Mouse (Mus musculus) kidney, postnatal 10 days (tissue): Measurements from ENCODE around the gene Cdc6.
"Not testable (repeated sequence)": the region's sequence is repeated elsewhere in the genome, so short reads cannot be mapped to it uniquely, and the experiment has no call there.

Experiments
- DNase-seq: peaks from one replicate; pipeline ENCODE4 v3.0.0; 2021; ENCODE audit warnings: mixed read lengths

Cdc6 gene

GRCm38 (mm10) chr11:98910415-98910814 is 2.8 kb downstream of the Cdc6 start:
- DNase-seq: no peak

- no peak for DNase-seq
These were observed 3.9 kb downstream of the Cdc6 start for GRCm38 (mm10) chr11:98911498-98911897.

DNA sequence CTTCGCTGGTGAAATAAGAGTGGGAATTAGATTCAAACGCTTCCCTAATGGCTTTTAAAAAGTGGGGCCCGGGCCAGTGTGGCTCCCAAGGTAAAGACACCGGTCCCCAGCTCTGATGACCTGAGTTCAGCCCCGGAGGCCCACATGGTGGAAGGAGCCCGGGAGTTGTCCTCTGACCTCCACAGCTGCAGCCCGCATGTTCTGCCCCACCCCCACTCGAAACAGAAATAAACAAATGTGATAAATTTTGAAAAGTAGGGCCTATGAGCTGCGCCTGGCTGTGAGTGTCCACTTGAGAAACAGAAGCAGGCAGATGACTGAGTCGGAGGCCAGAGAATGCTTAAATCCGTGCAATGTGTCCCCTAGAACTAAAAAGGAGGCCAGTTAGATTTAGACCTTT is 6.6 kb downstream of the Cdc6 start:
- DNase-seq: peak; percentile 59

DNA sequence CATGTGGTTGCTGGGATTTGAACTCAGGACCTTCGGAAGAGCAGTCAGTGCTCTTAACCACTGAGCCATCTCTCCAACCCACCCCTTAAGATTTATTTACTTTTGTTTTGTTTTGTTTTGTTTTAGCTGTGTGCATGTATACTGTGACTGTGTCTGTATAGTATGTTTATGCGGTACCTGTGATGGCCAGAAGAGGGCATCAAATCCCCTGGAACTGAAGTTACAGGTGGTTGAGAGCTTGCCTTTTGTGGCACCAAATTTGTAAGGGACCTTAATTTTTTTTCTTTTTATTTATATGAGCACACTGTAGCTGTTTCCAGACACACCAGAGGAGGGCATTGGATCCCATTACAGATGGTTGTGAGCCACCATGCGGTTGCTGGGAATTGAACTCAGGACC is 8.8 kb downstream of the Cdc6 start:
- not testable (repeated sequence) for DNase-seq

DNA sequence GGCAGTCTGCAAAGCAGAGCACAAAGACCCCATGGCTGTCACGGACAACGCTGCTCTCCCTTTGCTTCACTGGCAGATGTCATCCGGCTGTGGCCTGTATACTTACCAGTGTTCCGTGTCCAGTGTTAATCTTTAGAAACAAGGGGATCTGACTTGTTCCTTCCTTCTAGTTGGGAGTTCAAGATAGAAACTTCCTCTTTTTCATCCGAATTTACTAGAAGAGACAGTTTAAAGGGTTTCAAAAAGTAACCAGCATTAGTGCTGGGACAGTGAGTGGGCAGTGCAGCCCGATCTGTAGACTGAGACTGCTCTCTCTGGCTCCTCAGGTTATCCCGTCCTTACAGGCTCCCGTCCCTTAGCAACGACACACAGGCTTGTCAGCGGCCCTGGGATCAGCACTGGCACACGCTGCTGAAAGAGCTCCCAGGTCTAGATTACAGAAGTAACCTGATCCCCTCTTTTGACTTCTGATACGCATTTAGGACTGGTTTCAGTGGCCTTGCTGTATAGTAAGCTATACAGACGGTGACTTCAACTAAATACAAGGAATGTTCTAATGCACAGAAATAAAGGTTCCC is 9.9 kb downstream of the Cdc6 start:
- DNase-seq: no peak

DNA sequence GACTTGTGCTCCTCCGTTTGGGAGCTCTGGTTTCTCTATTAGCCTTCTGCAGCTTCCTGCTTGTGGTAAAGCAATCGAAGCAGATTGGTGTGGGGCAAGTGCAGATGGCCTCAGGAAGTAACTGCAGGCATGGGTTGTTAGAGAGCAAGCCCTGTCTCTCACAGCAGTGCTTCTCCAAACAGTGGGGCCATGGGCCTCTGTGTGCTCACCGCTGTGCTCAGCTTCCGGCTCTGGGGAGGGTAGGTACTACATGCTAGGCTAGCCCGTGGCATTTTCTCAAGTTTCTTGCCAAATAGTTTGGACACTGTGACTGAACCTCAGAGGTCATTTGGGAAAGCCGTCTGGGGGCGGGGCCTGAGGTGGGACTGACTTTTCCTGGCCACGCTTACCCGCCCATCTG is 10.6 kb downstream of the Cdc6 start:
- DNase-seq: no peak

DNA sequence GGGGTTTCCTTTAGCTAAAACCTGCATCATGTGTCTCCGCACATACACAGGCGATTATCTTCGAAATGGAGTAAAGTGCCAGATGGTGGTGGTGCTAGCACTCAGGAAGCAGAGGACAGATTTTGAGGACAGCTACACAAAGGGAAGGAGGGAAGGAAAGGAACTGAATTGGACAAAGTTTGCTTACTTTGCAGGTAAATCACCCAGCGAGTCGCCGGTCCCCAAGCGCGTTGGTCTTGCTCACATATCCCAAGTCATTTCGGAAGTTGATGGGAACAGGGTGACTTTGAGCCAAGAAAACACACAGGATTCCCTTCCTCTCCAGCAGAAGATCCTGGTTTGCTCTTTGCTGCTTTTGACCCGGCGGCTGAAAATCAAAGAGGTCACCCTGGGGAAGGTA is 11.4 kb downstream of the Cdc6 start:
- DNase-seq: no peak

GRCm38 (mm10) chr11:98921813-98922212 is 14.2 kb downstream of the Cdc6 start:
- DNase-seq: peak; percentile 87

DNA sequence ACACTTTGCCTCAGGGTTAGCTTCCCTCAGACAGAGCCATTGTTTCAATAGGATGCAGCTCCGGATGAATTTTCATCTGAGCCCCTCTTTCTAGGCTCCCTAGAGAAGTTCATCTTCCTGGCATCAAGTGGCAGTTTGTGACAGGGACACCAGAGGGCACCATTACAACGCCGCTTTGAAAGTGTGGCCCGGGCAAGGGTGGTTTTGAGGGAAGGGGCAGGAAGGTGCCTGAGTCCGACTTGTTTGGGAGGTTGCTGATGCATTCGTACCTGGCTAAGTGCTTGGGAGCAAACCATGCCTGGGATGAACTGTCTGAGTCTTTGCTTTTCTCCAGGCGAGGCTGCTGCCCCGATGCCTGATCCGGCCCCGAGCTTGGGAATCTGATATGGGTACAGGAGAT is 14.7 kb downstream of the Cdc6 start:
- DNase-seq: peak; percentile 84

DNA sequence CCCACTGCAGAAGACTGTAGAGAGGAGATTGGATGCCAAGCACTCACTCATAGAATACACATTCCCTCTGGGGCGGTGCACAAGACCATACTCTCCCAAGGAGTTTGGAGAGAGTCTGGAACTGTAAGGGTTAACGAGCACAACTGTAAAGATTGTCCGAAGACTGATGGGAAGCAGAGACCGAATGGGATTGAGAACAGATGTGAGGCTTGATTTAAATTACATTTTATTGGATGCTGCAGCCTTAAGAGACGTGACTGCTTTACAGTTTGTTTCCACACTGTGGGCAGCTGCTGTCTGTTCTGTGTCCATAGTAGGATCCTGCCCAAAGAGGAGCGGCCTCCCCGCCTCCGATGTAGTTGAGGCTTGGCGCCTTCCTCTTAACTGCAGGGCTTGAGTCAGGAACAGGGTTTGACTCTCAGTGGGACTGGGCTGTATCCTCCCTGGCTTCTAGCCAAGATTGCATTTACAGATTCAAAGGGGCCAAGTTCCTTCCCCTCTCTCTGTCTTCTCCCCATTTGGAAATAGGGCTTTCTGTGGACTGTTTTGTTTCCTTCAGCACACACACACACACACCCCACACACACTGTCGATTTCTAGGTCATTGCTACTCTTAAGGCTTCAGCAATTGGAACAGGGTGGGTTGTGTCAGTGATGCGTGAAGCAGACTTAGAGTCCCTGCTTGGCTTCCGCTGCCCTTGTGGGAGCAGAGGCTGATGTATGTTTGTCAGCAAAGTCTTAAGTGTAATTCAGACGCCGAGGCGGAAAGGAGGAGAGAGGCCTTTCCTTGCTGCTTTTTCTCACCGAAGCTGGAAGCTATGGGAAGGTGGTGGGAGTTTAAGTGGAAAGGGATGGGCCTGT is 15.5 kb downstream of the Cdc6 start:
- peak; percentile 70 for DNase-seq

GRCm38 (mm10) chr11:98924633-98925175 is 17.1 kb downstream of the Cdc6 start:
- no peak for DNase-seq

GRCm38 (mm10) chr11:98925265-98925721 is 17.7 kb downstream of the Cdc6 start:
- DNase-seq: peak; percentile 86

DNA sequence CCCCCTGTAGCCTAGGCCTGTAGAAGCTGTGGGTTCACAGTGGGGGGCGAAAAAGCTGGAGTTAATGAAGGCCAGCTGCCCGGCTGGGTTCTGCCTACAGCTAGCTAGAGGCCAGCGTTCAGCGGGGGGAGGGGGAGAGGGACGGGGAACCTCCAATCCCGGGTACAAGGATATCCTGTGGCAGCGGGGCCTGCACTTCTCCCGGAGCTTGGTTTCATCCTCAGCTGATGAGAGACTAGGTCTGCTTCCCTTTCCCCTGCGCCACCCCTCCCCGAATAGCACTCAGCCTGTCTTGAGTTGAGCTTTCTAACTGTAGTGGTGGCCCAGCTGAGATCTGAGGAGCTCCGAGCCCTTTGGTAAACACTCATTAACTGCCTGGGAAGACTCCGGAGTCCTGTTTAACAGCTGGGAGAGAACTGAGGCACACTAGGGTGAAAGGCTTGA is 18.3 kb downstream of the Cdc6 start:
- DNase-seq: peak; percentile 85

DNA sequence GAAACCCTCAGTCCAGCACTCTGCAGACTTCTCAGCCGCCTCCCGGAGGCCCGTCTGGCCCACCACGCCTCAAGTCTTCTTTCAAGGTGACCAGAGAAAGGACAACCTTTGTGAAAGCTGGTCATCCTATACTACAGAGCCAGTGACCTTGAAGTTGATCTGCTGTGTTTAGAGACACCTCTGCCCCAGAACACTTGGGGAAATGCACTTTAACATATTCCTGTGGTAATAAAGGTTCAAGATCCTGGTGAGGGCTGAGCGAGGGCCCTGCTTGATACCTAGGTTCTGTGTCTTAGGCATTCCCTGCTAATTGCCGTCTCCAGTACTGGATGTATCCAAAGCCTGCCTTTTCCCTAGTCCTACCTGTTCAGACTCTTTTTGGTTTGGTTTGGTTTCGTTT is 19.0 kb downstream of the Cdc6 start:
- no peak for DNase-seq

DNA sequence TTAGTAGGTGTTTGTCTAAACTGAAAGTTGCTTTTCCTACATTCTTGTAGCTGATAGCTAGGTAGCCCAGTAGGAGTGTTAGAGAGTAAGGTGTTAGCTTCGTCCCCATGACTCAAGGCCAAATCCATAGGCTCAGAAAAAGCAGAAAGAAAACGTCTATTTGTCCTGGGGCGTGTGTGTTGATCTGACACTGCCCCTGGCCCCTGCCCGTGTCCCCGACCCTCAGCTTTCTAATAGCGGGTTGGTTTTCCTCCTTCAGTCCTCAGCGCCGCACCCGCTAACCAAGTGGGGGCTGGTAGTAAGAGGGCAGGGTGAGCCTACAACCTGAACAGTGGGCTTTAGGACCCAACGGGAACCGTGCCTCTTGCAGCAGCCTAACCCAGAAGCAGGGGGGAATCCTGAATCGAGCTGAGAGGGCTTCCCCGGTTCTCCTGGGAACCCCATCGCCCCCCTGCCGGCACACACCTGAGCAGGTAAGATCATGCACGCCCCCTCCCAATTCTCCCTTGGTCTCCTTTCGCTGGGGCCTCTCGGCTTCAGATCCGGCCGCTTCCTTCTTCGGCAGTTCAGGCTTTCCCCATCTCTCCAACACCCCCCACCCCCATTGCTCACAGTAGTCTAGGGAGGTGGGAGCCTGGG is 20.0 kb downstream of the Cdc6 start, which contains the start of gene Rara:
Gene Rara (plus strand): TSS at position 381 of the 639 bp plus-strand sequence.
- peak; percentile 61 for DNase-seq

DNA sequence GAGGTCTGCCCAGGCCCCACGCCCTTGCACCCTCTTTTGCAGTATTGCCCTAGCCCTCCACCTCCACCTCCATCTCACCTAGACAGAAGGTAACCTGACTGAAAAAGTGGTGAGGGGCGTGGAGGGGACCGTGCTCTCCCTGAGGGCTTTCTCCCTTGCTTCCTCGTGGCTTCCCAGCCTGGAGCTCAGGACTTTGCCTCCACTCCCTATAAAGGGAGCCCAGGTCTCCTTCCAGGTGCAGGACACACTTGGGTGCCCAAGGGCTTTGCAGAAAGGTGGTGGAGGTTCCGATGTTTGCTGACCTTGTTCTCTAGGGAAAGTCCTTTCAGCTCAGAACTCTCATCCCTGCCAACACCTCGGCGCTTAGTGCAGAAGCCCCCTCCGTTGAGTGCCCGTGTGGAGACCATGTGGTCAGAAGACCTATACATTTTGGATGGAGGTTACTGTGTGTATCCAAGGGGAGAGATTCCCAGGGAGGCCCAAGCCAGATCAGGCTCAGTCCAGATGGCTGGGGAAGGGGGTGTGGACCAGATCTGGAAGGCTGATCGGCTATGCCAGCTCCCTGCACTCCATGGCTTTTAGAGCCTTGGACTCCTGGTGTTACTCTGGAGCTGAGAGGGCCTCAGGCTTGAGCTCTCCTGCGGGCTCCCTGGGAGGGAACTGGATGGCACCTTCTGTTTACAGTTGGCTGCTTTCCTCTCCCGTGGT is 20.7 kb downstream of the Cdc6 start:
- DNase-seq: peak; percentile 49

DNA sequence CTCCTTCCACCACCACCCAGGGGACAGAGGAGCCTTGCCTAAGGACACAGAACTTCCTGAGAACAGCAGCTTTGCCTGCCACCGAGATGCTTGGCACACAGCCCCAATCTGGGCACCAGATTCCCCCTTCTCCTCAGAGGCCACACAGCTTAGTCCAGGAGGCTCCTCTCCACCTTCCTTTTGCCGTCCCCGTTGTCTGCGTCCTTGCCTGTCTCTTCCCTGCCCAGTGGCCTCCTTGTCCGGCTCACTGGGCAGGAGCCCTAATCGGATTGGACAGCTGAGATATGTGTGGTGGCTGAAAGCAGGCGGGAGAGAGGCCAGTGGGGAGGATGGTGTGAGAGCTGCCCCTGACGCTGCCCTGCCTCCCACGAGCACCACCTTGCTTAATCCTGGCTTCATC is 21.9 kb downstream of the Cdc6 start:
- DNase-seq: peak; percentile 47

- peak; percentile 67 for DNase-seq
These were observed 22.6 kb downstream of the Cdc6 start for GRCm38 (mm10) chr11:98930127-98930601.

- peak; percentile 63 for DNase-seq
These were observed 23.3 kb downstream of the Cdc6 start for GRCm38 (mm10) chr11:98930773-98931512.

DNA sequence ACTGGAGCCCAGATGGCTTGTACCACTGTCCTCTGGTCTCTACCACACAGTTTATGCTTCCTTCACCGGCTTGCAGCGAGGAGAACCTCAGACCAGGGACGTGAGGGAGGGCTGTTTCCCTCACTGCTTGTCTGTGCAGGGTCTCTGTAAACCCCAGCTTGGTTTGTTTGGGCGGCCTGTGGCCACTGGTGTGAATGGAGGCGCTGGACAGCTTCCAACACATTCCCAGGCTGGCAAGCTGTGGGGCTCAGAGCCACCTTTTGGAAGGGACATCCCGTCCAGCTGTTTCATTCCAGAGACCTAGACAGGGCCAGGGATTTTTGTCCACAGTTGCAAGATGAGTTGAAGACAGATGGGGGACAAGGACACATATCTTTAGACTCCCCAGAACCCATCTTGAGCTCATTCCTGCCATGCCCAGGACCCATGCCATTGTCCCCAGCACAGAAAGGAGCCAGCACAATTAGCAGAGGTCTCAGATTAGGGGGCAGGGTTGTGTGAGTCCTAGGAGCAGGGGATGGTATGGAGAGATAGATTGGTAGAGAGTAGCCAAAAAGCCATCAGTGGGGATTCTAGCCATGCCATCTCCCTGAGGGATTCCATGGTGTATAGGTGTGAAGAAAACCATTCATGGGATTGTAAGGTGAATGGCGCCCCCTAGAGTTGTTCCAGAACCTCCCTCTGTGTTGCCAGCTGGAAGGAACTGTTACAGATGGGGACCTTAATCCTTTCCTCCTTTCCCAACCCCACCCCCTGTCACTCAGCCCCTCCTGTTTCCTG is 24.1 kb downstream of the Cdc6 start:
- peak; percentile 65 for DNase-seq
